Mouse (Mus musculus): ENCODE measurements around the gene Ess2.

The Ess2 gene

GRCm38 (mm10) chr16:17857157-17857556 lies 54.0 kb downstream of the Ess2 start:
- DNase-seq (ENCODE audit: low spot score): no peak

- DNase-seq (ENCODE audit: low spot score): no peak
Observed at GRCm38 (mm10) chr16:17853263-17853662, 57.9 kb downstream of the Ess2 start.

- DNase-seq (ENCODE audit: low spot score): no peak
Observed at GRCm38 (mm10) chr16:17851860-17852259, 59.3 kb downstream of the Ess2 start.

GRCm38 (mm10) chr16:17851331-17851730 lies 59.8 kb downstream of the Ess2 start:
- DNase-seq (ENCODE audit: low spot score): no peak

All from urinary bladder, postnatal 14 days (tissue).